Mouse (Mus musculus) kidney, adult 18-20 months (tissue): Measurements from ENCODE around the gene Slc35f4.

Experiments
- DNase-seq: peaks from one replicate; pipeline ENCODE4 v3.0.0; 2021

Slc35f4 gene

GRCm38 (mm10) chr14:49277642-49278041, 248.2 kb downstream of the Slc35f4 start:
- DNase-seq, result no peak

- DNase-seq, result no peak
Observed at GRCm38 (mm10) chr14:49275376-49275775, 250.5 kb downstream of the Slc35f4 start.

GRCm38 (mm10) chr14:49265286-49266002, 260.4 kb downstream of the Slc35f4 start:
- no peak for DNase-seq
